Mouse (Mus musculus): ENCODE results near the gene Gm14139. TPM values are rescaled to one million over a fixed set of nuclear protein-coding genes. Genes with fewer than 3 reads are reported as not detected.

Gene Gm14139
- polyA plus RNA-seq, 1 experiment from 2014 or later, result not detected

Other genes with a start within 250 kb of the Gm14139 start
- 5.2 and 6.6 TPM in 2 replicates for gene Zfp120, start 45.0 kb upstream of the Gm14139 start, polyA plus RNA-seq (2016; fragmentation: Nextera tagmentation; extraction: Ambion mirVana)
- gene Gm10770, start 2.1 kb upstream of the Gm14139 start, polyA plus RNA-seq (2016; fragmentation: Nextera tagmentation; extraction: Ambion mirVana), result not detected in 2 replicates
- gene Zfp937, start 36.3 kb downstream of the Gm14139 start, polyA plus RNA-seq (2016; fragmentation: Nextera tagmentation; extraction: Ambion mirVana), result 11.2 and 11.5 TPM in 2 replicates
- 6.7 and 7.5 TPM in 2 replicates for gene Gm21994, start 73.8 kb downstream of the Gm14139 start, polyA plus RNA-seq (2016; fragmentation: Nextera tagmentation; extraction: Ambion mirVana)
- gene Gm14124, start 75.8 kb downstream of the Gm14139 start, polyA plus RNA-seq (2016; fragmentation: Nextera tagmentation; extraction: Ambion mirVana), result 0.09 TPM in 1 of 2 replicates, not detected in the other
- gene Gm10130, start 141.9 kb downstream of the Gm14139 start, polyA plus RNA-seq (2016; fragmentation: Nextera tagmentation; extraction: Ambion mirVana), result 4.5 and 4.9 TPM in 2 replicates
- 10.0 and 11.8 TPM in 2 replicates for gene 3300002I08Rik, start 181.0 kb downstream of the Gm14139 start, polyA plus RNA-seq (2016; fragmentation: Nextera tagmentation; extraction: Ambion mirVana)

All from limb, embryonic 12.5 days (tissue).